Mouse (Mus musculus) CH12.LX (cell line): ENCODE measurements around the gene Capn1. TPM values are rescaled to one million over a fixed set of nuclear protein-coding genes. Genes with fewer than 3 reads are reported as not detected.

Experiments
- DNase-seq: peaks from one replicate; pipeline ENCODE4 v3.0.0-alpha.2; 2013; ENCODE audit errors: extremely low read depth
- H3K27ac ChIP-seq: 2 replicates; pipeline ENCODE4 v1.5.1; 2012; ENCODE audit warnings: low read depth, mild to moderate bottlenecking, control low read depth, moderate library complexity; ENCODE audit not compliant: insufficient read depth
- H3K27me3 ChIP-seq: replicated peaks from 2 replicates; pipeline ENCODE3; 2012; ENCODE audit warnings: inconsistent platforms
- H3K36me3 ChIP-seq, 2 experiments: replicated peaks in 1 of 2; 2 replicates each; pipeline versions ENCODE3 to v1.6.1; 2012; ENCODE audit warnings: inconsistent platforms in 1 of 2, low read length in 1 of 2, mild to moderate bottlenecking in 1 of 2, mixed read lengths in 1 of 2, moderate library complexity in 1 of 2; ENCODE audit not compliant: control insufficient read depth in 1 of 2, insufficient read depth in 1 of 2
- H3K4me1 ChIP-seq, 2 experiments: 2 replicates each; pipeline ENCODE4 v1.6.1; 2012; ENCODE audit warnings: inconsistent platforms in 1 of 2, moderate library complexity in 1 of 2; ENCODE audit not compliant: insufficient read depth in 2 of 2, control insufficient read depth in 1 of 2
- H3K4me2 ChIP-seq: 2 replicates; pipeline ENCODE4 v1.6.1; 2012; ENCODE audit warnings: low read depth, mild to moderate bottlenecking, control low read depth; ENCODE audit not compliant: poor library complexity, insufficient read depth, severe bottlenecking
- H3K4me3 ChIP-seq, 3 experiments: fragments of 150-350 bp in 1 of 3; sonication (generic) in 1 of 3; replicated peaks in 1 of 3; 2 replicates each; pipeline versions ENCODE3 to v1.5.1; 2011 to 2012; ENCODE audit warnings: low read depth in 2 of 3, low read length in 2 of 3, mild to moderate bottlenecking in 2 of 3, moderate library complexity in 2 of 3, control low read depth in 1 of 3, improper control_type of control experiment in 1 of 3, inconsistent platforms in 1 of 3, mixed read lengths in 1 of 3; ENCODE audit not compliant: poor library complexity in 1 of 3
- H3K79me2 ChIP-seq: replicated peaks from 2 replicates; pipeline ENCODE4 v1.6.1; 2012; ENCODE audit warnings: mild to moderate bottlenecking, moderate library complexity; ENCODE audit not compliant: control insufficient read depth, poor library complexity, insufficient read depth, severe bottlenecking; ENCODE audit errors: extremely low read depth
- H3K9ac ChIP-seq: 2 replicates; pipeline ENCODE4 v1.6.1; 2012; ENCODE audit warnings: low read depth, mild to moderate bottlenecking, control low read depth, moderate library complexity; ENCODE audit not compliant: insufficient read depth
- H3K9me3 ChIP-seq: replicated peaks from 2 replicates; pipeline ENCODE3; 2012; ENCODE audit warnings: low read length, inconsistent platforms, mixed read lengths
- BHLHE40 ChIP-seq: IDR thresholded peaks from 2 replicates; pipeline ENCODE4 v1.6.1; 2011; ENCODE audit warnings: mild to moderate bottlenecking, low read depth, low read length, improper control_type of control experiment
- CHD2 ChIP-seq: IDR thresholded peaks from 2 replicates; pipeline ENCODE4 v1.6.1; 2011; ENCODE audit warnings: low read length, improper control_type of control experiment
- E2F4 ChIP-seq: IDR thresholded peaks from 2 replicates; pipeline ENCODE4 v1.6.1; 2011; ENCODE audit warnings: low read depth, low read length, improper control_type of control experiment; ENCODE audit not compliant: insufficient replicate concordance
- EP300 ChIP-seq: IDR thresholded peaks from 2 replicates; pipeline ENCODE4 v1.6.1; 2011; ENCODE audit warnings: low read length, improper control_type of control experiment
- IRF4 ChIP-seq: IDR thresholded peaks from 2 replicates; pipeline ENCODE4 v1.6.1; 2014; ENCODE audit warnings: low read depth, mild to moderate bottlenecking, inconsistent platforms, low read length, improper control_type of control experiment
- JUN ChIP-seq: IDR thresholded peaks from 2 replicates; pipeline ENCODE4 v1.6.1; 2011; ENCODE audit warnings: low read depth, mild to moderate bottlenecking, low read length, improper control_type of control experiment, moderate library complexity; ENCODE audit not compliant: insufficient read depth
- JUND ChIP-seq: conservative IDR thresholded peaks from 2 replicates; pipeline ENCODE4 v1.6.1; 2011; ENCODE audit warnings: low read depth, low read length, improper control_type of control experiment
- KAT2A ChIP-seq: IDR thresholded peaks from 2 replicates; pipeline ENCODE4 v1.6.1; 2012; ENCODE audit warnings: low read length, improper control_type of control experiment, inconsistent platforms; ENCODE audit not compliant: insufficient replicate concordance
- MAX ChIP-seq: IDR thresholded peaks from 2 replicates; pipeline ENCODE4 v1.6.1; 2011; ENCODE audit warnings: low read length, improper control_type of control experiment
- MEF2A ChIP-seq: IDR thresholded peaks from 2 replicates; pipeline ENCODE4 v1.6.1; 2014; ENCODE audit warnings: low read depth, mild to moderate bottlenecking, inconsistent platforms, low read length, improper control_type of control experiment, borderline replicate concordance
- NELFE ChIP-seq: IDR thresholded peaks from 2 replicates; pipeline ENCODE4 v1.6.1; 2011; ENCODE audit warnings: low read depth, low read length, improper control_type of control experiment
- PAX5 ChIP-seq: IDR thresholded peaks from 2 replicates; pipeline ENCODE4 v1.6.1; 2012; ENCODE audit warnings: low read length, inconsistent platforms, mixed read lengths
- SIN3A ChIP-seq: IDR thresholded peaks from 2 replicates; pipeline ENCODE4 v1.6.1; 2012; ENCODE audit warnings: low read length, improper control_type of control experiment, inconsistent platforms
- TBP ChIP-seq: conservative IDR thresholded peaks from 2 replicates; pipeline ENCODE4 v1.6.1; 2011; ENCODE audit warnings: low read depth, low read length, improper control_type of control experiment
- TCF12 ChIP-seq: IDR thresholded peaks from 2 replicates; pipeline ENCODE4 v1.6.1; 2014; ENCODE audit warnings: low read depth, mild to moderate bottlenecking, inconsistent platforms, low read length, improper control_type of control experiment
- USF1 ChIP-seq: IDR thresholded peaks from 2 replicates; pipeline ENCODE4 v1.6.1; 2014; ENCODE audit warnings: low read depth, mild to moderate bottlenecking, inconsistent platforms, low read length, improper control_type of control experiment
- ZC3H11A ChIP-seq: IDR thresholded peaks from 2 replicates; pipeline ENCODE4 v1.6.1; 2012; ENCODE audit warnings: low read depth, mild to moderate bottlenecking, inconsistent platforms, low read length, improper control_type of control experiment
- ZKSCAN1 ChIP-seq: IDR thresholded peaks from 2 replicates; pipeline ENCODE4 v1.6.1; 2012; ENCODE audit warnings: low read depth, inconsistent platforms, low read length, improper control_type of control experiment, borderline replicate concordance
- ZMIZ1 ChIP-seq: IDR thresholded peaks from 2 replicates; pipeline ENCODE4 v1.6.1; 2012; ENCODE audit warnings: low read depth, mild to moderate bottlenecking, inconsistent platforms, low read length, improper control_type of control experiment
- dilution Hi-C: fragments of 300-500 bp; cut with MboI; formaldehyde crosslinking; loops from 2 replicates; pipeline ENCODE4 v1.14.3; 2020; ENCODE audit warnings: low sequenced_read_pairs; ENCODE audit not compliant: extremely low pct_unique_long_range_greater_than_20kb, extremely low pct_ligation_motif_present
- in situ Hi-C: fragments of 300-500 bp; cut with MboI; formaldehyde crosslinking; loops from 3 replicates; pipeline ENCODE4 v1.14.3; 2019; ENCODE audit warnings: low sequenced_read_pairs, low pct_ligation_motif_present, low pct_unique_long_range_greater_than_20kb, mixed read lengths
- polyA plus RNA-seq: library from polyadenylated mRNA; unstranded; fragments of >175 nt; gene quantifications from 2 replicates; pipeline ENCODE4 v1.2.1, GENCODE M21; 2012; ENCODE audit warnings: low read depth; ENCODE audit not compliant: insufficient read length
- total RNA-seq, 2 experiments: library from RNA; depleted of rRNA; stranded (reverse); fragments of 300-350 nt in 1 of 2; fragments of >200 nt in 1 of 2; gene quantifications; 2 replicates each; pipeline ENCODE4 v1.2.3; 2012 to 2014

Capn1 gene
- total and polyA plus RNA-seq, 3 experiments = 20.0 to 42.9 (median 40.2) TPM

DNA sequence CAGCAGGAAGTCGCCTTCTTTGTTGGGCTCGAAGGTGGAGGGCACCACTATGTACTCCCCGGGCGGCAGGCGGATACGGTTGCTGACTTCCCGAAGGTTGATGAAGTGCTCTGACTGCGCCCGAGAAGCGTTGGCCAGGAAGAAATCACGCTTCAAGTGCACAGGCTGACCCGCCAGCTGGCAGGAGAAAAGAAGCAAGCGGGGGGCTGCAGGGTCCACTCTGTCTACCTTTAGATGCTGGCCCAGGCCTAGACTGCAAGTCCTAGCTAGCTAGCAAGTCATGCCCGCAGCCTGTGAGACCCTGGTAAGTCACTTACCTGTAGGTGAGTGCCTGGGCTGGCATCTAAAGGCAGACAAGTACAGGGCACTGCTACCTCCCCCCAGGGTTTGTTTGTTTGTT is 21.0 kb downstream of the Capn1 start:
- no peaks in the 10 kb centered on the region for H3K27me3 ChIP-seq
- no peak overlapping the region for H3K9ac ChIP-seq
- TF ChIP-seq JUND (no peak), JUN (no peak), TBP (no peak), USF1 (no peak), IRF4 (no peak), ZMIZ1 (no peak), PAX5 (no peak), EP300 (no peak), KAT2A (no peak), MEF2A (no peak), ZC3H11A (no peak), NELFE (no peak), SIN3A (no peak)
- H3K36me3 ChIP-seq = peaks cover 66 to 87% of the 10 kb centered on the region in 2 experiments
- peaks cover 3% of the 10 kb centered on the region for H3K9me3 ChIP-seq
- dilution Hi-C loops (no loop called here), in situ Hi-C loops (no loop called here)
- H3K4me2 ChIP-seq = no peak overlapping the region
- H3K79me2 ChIP-seq = no peaks in the 10 kb centered on the region
- peaks cover 0 to 15% of the 10 kb centered on the region in 2 experiments; a peak in 1 of 4 replicates for H3K4me1 ChIP-seq
- no peak for DNase-seq
- no peak overlapping the region for H3K4me3 ChIP-seq
- H3K27ac ChIP-seq = no peak overlapping the region

DNA sequence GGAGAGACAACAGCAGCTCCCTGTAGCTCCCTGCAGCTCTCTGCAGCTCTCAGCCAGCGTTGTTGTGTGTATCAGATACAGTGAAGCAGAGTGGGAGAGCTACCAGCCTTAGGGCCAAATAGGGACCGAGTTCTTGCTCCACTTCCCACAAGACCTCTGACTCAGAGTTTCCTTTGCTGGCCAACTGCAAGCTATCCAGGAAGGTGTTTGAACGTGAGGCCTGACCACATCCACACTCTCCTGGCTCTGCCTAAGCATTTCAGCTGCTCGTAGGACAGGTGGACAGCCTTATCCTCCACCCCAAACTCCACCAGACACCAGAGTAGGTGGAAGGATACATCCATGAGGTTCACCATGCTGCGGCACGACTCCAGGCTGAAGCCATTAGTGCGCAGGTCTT is 23.7 kb downstream of the Capn1 start:
- peaks cover 0 to 29% of the 10 kb centered on the region in 2 experiments; a peak in 2 of 4 replicates for H3K4me1 ChIP-seq
- H3K36me3 ChIP-seq = peaks cover 62 to 83% of the 10 kb centered on the region in 2 experiments
- in situ Hi-C loops = no loop called here
- H3K9me3 ChIP-seq = no peaks in the 10 kb centered on the region
- H3K27me3 ChIP-seq = no peaks in the 10 kb centered on the region
- no peak for DNase-seq
- TF ChIP-seq NELFE (no peak), TBP (no peak), JUND (0 out of 2 replicates have a peak, but pooled peaks have one; percentile 23), MEF2A (no peak), E2F4 (no peak), ZKSCAN1 (no peak), CHD2 (no peak), TCF12 (no peak), BHLHE40 (peak; percentile 60), MAX (no peak), EP300 (no peak)
- no peak overlapping the region for H3K9ac ChIP-seq
- H3K4me2 ChIP-seq = no peak overlapping the region
- H3K79me2 ChIP-seq = no peaks in the 10 kb centered on the region
- H3K27ac ChIP-seq = no peak overlapping the region
- no peak overlapping the region for H3K4me3 ChIP-seq
- dilution Hi-C loops = no loop called here
